Mouse (Mus musculus): ENCODE measurements around the gene Ndufb5.

- no peak for TF ChIP-seq CTCF (IDR thresholded peaks at IDR 0.05; ENCODE audit: control insufficient read depth, insufficient read depth, low read length)
- no peak for TF ChIP-seq POLR2A (IDR thresholded peaks at IDR 0.05; ENCODE audit: borderline replicate concordance, control insufficient read depth, low read depth, low read length)
Observed at GRCm38 (mm10) chr3:32725951-32726350, 10.8 kb upstream of the Ndufb5 start.
